Mouse (Mus musculus): ENCODE data around the gene AI413582. TPM values are rescaled to one million over a fixed set of nuclear protein-coding genes. Genes with fewer than 3 reads are reported as not detected.

Gene AI413582
- total RNA-seq, 2 experiments from 2014 or later: 61.2 to 61.6 TPM

DNA sequence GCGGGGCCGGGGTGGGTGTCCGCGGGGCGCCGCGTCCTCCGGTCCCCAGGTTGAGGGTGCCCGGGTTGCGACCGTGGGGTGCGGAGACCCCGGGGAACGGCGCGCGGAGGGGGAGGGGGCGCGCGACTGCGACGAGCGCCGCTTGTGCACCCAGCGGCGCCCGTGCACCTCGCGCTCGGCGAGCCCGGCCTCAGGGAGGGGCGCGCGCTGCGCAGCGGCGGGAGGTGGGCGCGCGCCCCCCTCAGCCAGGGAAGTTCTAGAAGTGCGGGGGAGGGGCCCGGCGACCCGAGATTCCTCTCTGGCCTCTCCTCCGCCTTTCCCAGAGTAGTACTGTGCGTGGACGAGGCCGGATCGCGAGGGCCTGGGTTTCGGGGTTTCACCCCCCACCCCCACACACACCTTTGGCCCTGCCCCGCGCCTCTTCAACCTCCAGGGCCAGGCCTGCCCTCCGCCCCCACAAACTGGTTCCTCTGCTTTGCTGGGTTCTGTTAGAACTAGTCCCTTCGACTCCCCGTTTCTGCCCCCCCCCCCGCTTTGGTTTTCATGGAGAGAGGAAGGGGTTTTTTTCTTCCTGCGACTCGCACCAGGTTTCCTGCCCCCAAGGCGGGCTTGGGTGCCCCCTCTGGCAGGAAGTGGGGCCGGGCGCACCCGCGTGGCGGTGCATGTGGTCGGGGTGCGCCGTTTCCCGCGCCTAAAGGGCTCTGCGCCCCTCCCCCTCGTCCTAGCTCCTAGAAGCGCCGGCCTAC, 8.2 kb downstream of the AI413582 start:
- peak; percentile 67 for DNase-seq
- intact Hi-C loops (cut with DNase I): no loop called here

DNA sequence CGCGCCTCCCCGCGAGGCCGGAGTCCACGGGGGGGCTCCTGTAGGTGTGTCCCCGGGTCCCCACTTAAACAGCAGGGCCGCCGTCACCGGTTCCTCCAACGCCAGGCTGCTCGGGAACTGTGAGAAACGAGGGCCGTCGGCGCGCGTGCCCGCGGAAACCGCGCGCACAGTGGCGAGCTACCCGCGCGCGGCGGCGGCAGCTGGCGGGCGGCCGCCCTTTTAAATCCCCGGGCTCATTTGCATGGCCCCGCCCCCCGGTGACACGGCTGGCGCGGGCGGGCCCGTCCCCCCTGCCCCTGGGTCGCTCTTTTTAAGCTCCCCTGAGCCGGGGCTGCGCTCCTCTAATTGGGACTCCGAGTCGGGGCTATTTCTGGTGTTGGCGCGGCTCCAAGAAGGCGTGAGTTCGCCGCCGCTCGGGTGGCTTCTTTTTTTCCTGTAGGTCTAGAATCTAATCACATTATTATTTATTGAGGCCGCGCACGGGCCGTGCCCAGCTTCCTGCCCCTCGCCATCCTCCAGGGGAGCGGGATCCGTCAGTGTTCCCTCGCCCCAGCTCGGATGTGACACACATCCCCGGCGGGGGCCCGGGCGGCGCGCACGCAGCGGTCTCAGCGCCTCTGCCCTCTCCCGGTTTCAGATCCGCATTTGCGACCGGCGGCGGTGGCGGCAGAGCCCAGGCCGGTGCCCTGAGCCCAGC, 9.1 kb downstream of the AI413582 start, which contains the start of gene Hmga1:
TSS of gene Hmga1 (plus strand) at position 183 of the 697 bp plus-strand sequence.
- intact Hi-C loops (cut with DNase I): no loop called here
- peak; percentile 92 for DNase-seq

DNA sequence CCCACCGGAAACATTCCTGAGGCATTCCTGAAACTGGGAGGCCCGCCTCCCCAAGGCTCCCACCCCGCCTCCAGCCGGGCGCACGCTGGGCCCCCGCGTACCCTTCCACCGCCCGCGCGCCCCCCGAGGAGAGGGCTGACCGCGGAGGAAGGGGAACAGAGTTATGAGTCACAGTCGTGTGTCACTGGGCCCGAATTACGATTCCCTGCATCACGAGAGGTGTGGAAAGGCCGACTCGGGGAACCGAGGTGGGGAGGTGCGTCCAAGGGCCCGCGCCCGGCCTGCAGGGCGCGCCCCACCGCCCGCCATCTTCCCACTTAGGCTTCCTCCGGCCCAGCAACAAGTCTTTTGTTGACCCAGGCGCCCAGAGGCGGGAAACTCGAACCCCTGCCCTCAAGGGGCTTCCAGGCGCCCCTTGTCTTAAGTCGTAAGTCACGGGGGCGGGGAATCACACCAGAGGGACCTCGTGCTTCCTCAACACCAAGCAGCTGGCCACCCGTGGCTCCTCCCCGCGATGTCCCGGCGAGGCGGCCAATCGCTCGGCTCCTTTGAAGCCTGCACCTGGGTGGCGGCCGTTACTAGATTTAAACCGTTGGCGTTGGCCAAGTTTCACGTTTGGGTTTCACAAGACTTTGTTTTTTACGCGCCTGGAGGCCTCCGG, 9.9 kb downstream of the AI413582 start:
- intact Hi-C loops (cut with DNase I): no loop called here
- peak; percentile 61 for DNase-seq

DNA sequence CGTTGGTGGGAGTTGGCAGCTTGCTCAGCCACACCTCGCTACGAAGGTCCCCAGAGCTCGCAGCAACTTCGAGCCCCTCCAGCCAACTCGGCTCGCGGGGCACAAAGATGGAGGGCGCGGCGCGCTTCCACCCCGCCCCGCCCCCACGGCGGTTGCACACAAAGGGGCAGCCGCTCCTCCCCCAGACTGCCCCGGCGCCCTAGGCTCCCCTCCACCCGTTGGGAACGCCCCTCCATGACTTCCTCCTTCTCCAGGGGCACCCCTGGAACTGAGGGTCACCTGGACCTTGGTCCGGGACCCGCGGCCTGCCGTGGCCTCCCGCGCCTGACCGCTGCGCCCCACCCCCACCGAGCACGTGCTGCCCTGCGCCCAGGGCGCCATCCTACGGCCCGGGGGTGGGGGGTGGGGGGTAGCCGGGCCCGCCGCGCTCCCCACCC, 10.5 kb downstream of the AI413582 start:
- intact Hi-C loops (cut with DNase I): no loop called here
- no peak for DNase-seq

DNA sequence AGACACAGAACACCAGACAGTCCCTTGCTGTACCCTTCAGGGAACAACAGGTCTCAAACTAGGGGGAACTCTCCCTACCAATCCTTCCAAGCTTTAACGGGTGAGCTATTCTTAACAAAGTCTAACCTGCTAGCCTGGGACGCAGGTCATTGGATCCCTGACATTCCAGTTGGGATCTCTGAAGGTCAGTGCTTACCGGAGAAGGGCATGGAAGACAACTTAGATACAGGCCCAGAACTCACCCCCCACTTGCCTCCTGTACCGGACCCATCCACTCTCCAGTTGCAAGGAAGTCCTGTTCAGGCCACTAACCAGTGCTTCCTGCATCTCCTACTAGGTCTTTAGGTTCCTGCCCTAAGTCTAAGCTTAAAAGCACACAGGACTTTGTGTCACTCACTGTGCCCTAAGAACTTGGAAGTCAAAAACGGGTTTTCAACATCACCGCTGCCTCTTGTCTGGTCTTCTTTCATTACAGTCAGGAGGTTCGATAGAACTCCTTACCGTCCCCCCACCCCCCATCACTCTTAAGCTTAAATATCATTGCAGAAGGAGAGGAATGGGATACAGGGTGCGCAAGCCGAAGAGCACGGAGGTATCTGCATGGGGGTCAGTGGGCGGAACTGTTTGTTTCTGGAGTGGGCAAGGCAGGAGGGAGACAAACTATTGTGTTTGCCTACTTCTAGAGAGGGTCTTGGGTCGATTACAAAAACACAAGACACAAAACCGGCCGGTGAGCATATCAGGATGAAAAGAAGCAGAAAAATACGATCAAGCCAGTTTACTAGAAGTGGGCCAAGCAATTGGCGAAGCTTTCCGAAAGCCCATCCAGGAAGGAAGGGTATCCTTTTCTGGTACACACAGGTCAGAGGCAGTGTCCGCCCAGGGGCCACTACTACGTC, 11.2 kb downstream of the AI413582 start:
- intact Hi-C loops (cut with DNase I): no loop called here
- DNase-seq: no peak

DNA sequence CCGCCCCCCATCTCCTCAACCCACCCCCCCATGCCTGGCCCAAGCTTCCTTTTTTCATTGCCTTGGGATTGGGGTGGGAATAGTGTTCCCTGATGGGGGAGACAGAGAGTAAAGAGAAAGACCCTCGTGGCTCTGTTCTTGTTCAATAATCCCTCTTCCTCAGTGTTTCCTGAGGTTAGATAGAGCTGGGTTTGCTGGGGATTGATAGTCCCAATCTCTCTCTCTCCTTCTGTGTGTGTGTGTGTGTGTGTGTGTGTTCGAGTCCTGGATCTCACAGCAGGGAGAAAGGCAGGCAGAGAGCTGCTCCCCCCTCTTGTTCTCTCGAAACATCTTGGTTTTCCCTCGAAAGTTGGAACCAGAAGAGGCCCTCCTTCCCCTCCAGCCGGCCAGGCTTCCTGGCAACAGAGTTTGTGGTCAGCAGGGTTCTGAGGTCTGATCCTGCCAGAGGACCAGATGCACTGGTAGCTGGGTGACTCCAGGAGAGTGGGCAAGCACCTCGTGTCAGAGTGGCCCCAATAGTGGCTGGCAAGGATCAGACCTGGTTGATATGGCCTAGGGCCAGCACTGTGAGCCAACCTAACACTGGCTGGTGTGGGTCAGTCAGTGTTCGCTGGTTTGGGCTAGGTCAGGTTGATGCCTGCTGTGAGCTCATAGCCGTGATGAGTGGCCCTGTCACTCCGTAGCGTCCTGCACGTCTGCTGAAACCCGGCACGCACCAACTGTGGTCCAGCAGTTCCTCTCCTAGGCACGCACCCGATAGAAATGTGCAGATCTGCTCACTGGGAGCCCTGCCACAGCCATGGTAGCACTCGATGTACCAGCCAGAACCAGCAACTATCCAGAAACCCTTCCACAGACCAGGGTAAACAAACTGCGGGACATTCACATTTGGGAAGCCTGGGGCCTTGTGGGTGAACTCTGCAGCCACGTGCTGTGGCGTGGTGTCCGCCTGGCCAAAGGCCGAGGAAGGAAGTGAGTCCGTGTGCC, 13.0 kb downstream of the AI413582 start:
- DNase-seq: peak; percentile 77
- intact Hi-C loops (cut with DNase I): no loop called here

DNA sequence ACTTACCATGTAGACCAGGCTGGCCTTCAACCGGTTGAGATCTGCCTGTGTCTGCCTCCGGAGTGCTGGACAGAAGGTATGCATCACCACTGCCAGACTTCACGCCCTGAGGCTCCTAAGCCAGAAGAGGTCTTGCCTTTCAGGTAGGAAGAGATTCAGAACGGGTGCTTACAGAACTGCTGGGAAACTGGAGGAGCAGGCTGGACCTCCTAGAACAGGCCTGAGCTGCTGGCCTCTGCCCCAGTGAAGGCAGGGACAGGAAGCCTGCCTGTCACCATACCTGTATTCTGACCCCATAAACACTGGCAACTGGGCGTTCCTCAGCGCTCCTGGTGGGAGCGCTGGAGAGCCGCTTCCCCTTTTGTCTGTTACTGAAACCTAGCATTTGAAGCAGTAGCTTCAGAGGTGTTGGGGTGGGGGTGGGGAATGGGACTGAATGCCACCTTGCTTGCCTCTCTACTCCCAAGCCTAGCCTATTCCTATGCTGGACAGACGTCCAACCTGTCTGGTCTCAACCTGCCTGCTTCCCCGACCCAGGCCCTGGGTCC, 14.1 kb downstream of the AI413582 start:
- intact Hi-C loops (cut with DNase I): no loop called here

DNA sequence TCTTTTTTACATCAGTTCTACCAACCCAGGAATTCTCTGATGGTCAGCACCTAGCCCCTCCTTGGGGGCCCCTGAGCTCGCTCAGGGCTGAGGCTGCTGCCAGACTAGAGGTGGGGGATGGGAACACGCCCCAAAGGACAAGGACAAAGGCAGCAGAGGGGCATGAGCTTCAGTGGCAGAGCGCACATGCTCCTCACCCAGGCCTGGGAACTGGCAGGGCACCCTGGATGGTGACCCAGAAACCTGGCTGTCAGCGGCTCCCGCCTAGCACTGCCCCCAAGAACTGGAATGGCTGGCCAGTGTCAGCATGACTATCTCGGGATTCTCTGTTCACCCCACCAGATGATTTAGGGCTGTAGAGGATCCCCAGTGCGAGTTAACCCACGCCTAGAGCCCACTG, 16.3 kb downstream of the AI413582 start:
- no peak for DNase-seq

More for the DNA sequence above, 14.1 kb downstream of the AI413582 start:
- no peak for DNase-seq

DNA sequence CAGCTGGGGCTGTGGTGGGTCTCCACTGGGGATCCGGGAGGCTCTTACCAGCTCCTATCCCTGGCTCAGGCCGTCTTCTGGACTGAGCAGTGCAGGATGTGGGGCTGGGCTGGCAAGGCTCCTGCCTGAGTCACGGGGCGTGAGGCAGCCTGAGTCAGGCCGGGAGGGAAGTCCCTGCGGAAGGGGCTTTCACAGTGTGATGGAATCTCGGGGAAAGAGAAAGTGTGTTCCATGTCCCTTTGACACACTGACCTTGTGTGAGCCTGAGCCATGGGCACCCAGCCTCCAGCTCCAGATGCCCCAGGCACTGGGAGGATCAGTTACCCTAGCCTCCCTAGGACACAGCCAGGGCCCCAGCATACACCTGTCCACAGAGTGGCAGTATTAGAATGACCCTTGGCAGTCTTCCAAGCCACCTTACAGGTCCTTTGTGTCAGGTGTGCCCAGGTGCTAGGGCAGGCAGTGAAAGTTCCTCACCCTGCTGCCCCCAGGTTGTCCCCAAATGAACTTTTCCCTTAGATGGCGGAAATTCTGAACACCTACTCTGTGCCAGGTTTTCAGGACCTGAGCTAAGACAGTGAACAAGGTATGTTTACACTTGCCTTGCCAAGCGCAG, 18.2 kb downstream of the AI413582 start:
- DNase-seq: no peak
- intact Hi-C loops (cut with DNase I): no loop called here

More for the DNA sequence above, 16.3 kb downstream of the AI413582 start:
- intact Hi-C loops (cut with DNase I): no loop called here

DNA sequence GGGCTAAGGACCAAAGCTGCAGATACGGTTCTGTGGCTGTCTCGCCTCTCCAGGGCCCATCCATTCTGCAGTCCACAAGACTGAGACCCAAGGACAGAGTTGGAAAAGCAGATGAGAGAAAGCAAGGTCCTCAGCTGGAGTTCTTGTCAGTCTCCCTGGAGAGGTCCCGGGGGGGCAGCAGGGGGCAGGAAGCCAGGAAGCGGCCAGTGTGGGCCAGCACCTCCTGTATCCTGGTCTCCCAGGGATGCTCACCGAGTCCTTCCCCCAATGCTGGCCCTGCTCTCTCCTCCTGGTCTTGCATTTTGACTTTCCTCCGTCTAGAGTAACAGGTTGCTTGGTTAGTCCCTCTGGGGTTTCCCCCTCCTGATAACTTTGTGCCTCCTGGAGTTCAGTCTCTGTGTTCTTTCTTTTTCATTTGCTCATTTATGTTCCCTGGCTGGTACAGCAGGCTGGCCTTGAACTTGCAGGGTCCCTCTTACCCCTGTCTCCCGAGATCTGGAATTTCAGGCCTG, 18.9 kb downstream of the AI413582 start:
- intact Hi-C loops (cut with DNase I): no loop called here
- no peak for DNase-seq

DNA sequence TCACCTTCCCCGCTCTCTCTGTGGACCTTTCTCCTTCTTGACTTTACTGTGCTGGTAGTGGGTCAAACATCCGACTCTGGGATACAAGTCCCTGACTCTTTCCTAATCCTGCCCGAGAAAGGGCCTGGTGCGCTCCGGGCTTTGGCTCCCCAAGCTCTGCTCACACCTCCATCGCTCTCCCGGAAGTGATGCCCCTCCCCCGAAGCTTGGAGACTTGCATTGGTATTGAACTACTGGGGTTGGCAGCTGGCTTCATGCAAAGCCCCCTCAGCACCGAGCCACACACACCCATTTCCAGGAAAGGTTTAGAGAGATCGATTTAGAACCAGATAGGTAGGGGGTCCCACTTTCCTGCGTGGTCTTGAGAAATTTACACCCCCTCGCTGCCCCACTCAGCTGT, 19.6 kb downstream of the AI413582 start:
- DNase-seq: no peak
- intact Hi-C loops (cut with DNase I): no loop called here

DNA sequence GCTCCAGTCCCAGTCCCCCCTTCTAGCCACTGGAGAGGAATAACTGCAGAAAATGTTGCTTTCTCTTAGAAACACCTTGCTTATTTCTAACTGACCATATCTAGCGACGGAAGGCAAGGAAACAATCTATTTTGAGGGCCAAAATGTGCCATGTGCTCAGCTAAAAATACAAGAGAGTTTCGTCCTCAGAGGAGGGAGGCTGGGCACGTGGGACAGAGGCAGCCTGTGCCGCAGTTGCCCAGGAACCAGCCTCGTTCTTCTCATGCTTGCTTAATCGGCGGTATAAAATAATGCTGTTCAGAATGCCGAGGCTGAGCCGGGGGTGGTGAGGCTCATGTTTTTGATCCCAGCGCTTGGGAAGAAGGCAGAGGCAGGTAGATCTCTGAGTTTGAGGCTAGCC, 21.0 kb downstream of the AI413582 start:
- no peak for DNase-seq
- intact Hi-C loops (cut with DNase I): no loop called here

DNA sequence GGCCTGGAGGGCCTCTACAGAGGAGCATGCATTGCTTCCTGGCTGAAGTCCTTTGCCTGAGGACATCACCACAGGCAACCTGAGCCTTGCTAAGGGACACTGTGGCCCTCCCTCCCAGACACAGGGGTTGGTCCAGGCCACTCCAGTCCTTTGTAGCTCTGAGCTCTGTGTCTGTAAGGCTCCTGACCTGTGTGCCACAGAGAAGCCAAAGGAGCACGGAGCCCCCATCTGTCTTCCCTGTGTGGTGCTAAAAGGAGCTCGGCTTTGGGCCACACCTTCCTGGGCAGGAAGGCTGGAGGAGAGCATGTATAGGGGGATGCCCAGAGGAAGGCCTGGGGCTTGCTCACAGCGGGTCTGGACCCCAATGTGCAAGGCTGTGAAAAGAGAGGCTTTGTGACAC, 23.6 kb downstream of the AI413582 start:
- DNase-seq: no peak
- intact Hi-C loops (cut with DNase I): no loop called here

DNA sequence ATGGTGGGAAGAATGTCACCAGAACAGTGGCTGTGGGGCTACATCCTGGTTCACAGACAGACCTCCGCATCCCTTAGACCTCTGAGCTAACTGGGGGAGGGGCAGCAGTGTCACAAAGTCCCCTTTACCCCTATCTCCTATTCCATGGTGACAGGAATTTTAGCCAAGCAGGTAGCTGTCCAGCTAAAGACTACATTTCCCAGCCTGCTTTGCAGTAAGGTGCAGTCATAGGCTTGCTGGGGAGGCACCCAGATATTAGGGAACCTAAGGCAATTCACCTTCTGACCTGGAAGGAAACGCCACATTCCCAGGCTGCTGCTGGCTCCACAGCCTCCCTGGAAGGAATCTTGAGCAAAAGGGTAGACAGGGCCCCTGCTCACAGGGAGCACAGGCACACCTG, 24.3 kb downstream of the AI413582 start:
- DNase-seq: no peak

DNA sequence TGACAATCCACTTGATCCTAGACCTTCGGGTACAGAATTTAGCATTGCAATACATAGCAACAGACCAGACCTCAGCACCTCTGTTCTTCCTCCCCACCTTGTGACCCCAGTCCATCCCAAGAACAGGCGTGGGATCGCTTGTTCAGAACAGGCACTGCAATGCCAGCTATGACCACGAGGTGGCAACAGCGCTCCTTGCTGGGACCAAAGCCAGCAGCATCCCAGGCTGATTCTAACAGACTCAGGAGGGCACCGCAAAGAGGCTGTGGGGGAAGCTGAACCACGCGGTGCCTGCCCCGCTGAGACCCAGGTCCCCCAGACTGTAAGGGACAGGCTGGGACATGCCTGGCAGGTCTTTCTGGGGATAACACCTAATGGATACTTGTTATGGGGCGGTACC, 30.8 kb downstream of the AI413582 start:
- intact Hi-C loops (cut with DNase I): no loop called here
- peak; percentile 88 for DNase-seq

More for the DNA sequence above, 24.3 kb downstream of the AI413582 start:
- intact Hi-C loops (cut with DNase I): no loop called here

DNA sequence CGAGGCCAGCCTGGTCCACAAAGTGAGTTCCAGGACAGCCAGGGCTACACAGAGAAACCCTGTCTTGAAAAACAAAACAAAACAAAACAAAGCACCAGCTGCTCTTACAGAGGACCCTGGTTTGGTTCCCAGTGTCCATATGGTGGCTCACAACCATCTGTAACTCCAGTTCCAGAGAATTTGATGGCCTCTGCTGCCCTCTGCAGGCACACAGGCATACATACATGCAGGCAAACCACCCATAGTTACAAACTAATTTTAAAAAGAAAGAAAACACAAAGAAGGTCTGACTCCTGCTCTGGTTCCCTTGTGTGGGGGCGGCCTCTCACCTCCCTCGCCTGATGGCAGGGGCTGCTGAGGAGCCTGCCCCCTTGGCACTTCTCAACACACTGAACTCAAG, 32.2 kb downstream of the AI413582 start:
- intact Hi-C loops (cut with DNase I): no loop called here
- no peak for DNase-seq

DNA sequence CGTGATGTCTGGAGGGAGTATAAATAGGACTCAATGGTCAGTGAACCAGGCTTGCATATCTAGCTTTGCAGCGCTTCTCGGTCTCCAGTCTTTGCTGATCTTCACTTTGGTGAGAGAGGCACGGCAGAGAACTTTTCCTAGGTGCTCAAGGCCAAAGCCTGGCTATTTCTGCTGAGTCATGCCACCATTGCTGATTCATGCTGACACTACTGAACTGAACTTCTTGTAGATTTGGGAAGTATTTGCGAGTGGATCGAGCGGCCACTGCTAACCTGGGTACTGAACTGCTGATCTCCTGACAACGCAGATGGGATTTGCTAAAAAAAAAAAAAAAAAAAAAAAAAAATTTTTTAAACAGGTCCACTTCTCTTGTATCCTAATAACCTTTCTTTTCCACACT, 33.5 kb downstream of the AI413582 start:
- DNase-seq: no peak
- intact Hi-C loops (cut with DNase I): no loop called here

DNA sequence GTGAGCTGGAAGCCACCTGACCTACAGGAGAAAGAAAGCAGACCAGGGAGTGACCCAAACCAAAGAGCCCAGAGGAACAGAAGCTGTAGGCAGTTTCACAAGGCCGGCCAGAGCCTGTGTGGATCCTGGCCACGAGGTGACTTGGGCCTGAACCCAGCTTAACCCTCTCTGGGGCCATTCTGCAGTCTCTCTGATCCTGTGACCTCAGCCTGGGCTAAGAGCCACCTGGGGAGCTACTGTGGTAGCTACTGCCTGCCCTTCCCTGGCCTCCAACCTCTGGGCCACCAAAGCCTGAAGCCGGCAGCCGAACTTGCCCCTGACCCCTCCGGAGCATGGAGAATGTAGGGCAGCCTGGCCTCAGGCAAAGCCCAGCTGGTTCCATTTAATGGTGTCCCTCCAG, 36.8 kb downstream of the AI413582 start:
- no peak for DNase-seq
- intact Hi-C loops (cut with DNase I): no loop called here
